Mouse (Mus musculus) ES-Bruce4 (cell line): Measurements from ENCODE around the gene 0610030E20Rik. TPM values are rescaled to one million over a fixed set of nuclear protein-coding genes. Genes with fewer than 3 reads are reported as not detected.
A peak's percentile ranks its signal among the peaks of the same experiment; 100 is the strongest.

Experiments
- H3K27ac ChIP-seq: 2 replicates; pipeline ENCODE4 v1.5.1; 2012; ENCODE audit warnings: low read length, inconsistent platforms; ENCODE audit not compliant: insufficient read depth
- H3K27me3 ChIP-seq: 2 replicates; pipeline ENCODE4 v1.6.1; 2012; ENCODE audit warnings: mild to moderate bottlenecking, low read length, inconsistent platforms; ENCODE audit not compliant: control insufficient read depth, poor library complexity, insufficient read depth, severe bottlenecking
- H3K36me3 ChIP-seq: 2 replicates; pipeline ENCODE4 v1.6.1; 2012; ENCODE audit warnings: inconsistent platforms, mild to moderate bottlenecking, low read length, moderate library complexity; ENCODE audit not compliant: control insufficient read depth, poor library complexity, insufficient read depth, severe bottlenecking
- H3K4me1 ChIP-seq: one replicate; pipeline ENCODE4 v1.8.1; 2011; ENCODE audit warnings: low read length; ENCODE audit not compliant: control insufficient read depth, insufficient read depth
- H3K4me3 ChIP-seq: 2 replicates; pipeline ENCODE4 v1.5.1; 2011; ENCODE audit warnings: low read depth, mild to moderate bottlenecking, low read length
- H3K9ac ChIP-seq: 2 replicates; pipeline ENCODE4 v1.6.1; 2012; ENCODE audit warnings: low read depth, mild to moderate bottlenecking, inconsistent platforms; ENCODE audit not compliant: poor library complexity, severe bottlenecking
- H3K9me3 ChIP-seq: replicated peaks from 2 replicates; pipeline ENCODE4 v1.6.1; 2012; ENCODE audit warnings: mild to moderate bottlenecking, low read length, inconsistent platforms; ENCODE audit not compliant: control insufficient read depth, poor library complexity, insufficient read depth, severe bottlenecking
- CTCF ChIP-seq: IDR thresholded peaks from one replicate; pipeline ENCODE4 v1.8.1; 2011; ENCODE audit warnings: low read depth, low read length
- EP300 ChIP-seq: IDR thresholded peaks from 2 replicates; pipeline ENCODE4 v1.6.1; 2011; ENCODE audit warnings: low read depth, low read length; ENCODE audit not compliant: insufficient read depth
- POLR2A ChIP-seq: IDR thresholded peaks from one replicate; pipeline ENCODE4 v1.8.1; 2011; ENCODE audit warnings: low read length; ENCODE audit not compliant: insufficient read depth
- polyA plus RNA-seq: library from polyadenylated mRNA; stranded (reverse); fragments of >200 nt; gene quantifications from 2 replicates; pipeline ENCODE4 v1.2.4, GENCODE M21; 2011; ENCODE audit warnings: low read depth; ENCODE audit not compliant: missing spikeins, insufficient read depth, insufficient read length

The 0610030E20Rik gene
- polyA plus RNA-seq, 1 experiment = 18.4 TPM

DNA sequence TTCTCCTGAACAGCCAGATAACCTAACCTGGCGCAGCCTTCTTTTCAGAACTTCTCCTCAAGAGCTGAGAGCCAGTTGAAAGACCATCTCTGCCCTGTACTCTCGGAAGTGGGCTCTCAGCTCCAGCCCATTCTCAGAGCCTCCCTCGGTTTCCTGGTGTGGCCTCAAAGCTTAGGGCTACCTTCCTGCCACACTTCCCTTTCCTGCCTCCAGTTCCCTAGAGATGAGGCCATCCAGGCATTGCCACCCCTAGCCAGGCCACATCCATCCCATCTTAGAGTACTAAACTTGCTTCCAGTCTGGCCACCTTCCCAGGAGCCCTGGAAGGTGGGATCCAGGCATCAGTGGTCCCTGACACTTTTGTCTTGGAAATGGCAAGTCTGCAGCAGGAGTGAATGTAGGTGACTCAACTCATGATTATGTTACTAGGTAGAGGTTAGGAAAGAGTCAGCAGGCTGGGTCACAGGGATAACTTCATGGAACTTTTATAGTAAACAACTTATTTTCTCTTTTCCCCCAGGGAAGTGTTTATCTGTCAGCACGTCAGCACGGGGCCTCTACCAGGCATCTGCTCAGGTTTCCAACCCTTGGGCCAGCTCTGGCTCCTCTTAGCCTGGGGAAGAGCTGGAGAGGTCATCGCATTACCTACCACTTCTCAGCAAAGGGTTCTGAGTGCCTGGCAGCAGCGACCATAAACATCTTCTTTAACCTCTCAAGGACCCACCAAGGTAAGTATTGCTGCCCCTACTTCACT is 32.4 kb downstream of the 0610030E20Rik start:
- no peak for TF ChIP-seq EP300
- TF ChIP-seq POLR2A = no peak
- TF ChIP-seq CTCF = no peak
- no peak overlapping the region for H3K27ac ChIP-seq
- no peaks in the 10 kb centered on the region for H3K9me3 ChIP-seq
- H3K27me3 ChIP-seq = no peaks in the 10 kb centered on the region
- H3K4me1 ChIP-seq = no peaks in the 10 kb centered on the region
- no peaks in the 10 kb centered on the region for H3K36me3 ChIP-seq
- H3K9ac ChIP-seq = peak overlapping the region; percentile 44
- peak overlapping the region; percentile 58 for H3K4me3 ChIP-seq

DNA sequence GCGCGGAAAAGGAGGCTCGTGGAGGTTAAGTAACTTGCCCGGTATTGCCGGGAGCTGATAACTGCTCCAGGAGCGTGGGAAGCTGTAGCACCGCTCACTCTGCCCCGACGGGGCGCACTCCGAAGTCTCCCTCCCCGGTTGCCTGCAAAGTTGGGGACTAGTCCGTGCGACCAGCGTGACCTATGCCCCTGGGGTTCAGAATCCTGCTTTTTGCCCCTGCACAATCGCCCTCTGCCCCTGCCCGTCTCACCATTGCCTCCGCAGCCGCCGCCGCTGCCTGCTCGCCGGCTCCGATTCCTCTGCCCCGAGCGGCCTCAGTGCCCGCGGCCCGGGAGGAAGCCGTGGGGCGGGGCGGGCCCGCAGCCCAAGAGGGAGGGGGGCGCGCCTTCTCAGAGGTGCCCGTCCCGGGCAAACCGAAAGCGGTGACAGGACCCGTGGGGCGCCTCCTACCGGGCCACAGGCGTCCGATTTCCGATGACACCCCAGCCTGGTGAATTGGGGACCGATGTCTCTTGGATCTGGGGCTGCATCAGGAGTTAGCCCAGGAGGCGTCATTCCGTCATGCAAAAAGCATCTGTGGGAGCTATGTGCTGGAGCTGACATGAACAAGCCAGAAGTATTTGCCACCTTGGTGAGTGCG is 33.1 kb downstream of the 0610030E20Rik start, which contains the start of gene Vamp5:
Gene Vamp5, minus strand, starts transcription at position 338 of the 640 bp plus-strand sequence.
- no peaks in the 10 kb centered on the region for H3K36me3 ChIP-seq
- no peaks in the 10 kb centered on the region for H3K4me1 ChIP-seq
- TF ChIP-seq EP300 (no peak), CTCF (peak; percentile 26), POLR2A (no peak)
- H3K27me3 ChIP-seq = no peaks in the 10 kb centered on the region
- H3K4me3 ChIP-seq = peak within 1 kb of the TSS; percentile 58
- H3K9ac ChIP-seq = peak within 1 kb of the TSS; percentile 44
- no peak within 1 kb of the TSS for H3K27ac ChIP-seq
- no peaks in the 10 kb centered on the region for H3K9me3 ChIP-seq

DNA sequence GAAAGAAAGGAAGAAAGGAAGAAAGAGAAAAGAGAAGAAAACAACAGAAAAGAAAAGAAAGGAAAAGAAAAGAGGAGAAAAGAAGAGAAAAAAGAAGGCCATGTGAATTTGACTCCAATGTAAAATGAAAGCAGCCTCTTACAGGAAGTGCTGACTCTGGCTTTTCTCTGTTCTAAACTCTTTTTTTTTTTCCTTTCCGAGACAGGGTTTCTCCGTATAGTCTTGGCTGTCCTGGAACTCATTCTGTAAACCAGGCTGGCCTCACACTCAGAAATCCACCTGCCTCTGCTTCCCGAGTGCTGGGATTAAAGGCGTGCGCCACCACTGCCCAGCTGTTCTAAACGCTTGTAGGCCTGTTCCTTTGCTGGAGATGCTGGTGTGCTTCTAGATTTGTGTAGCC is 35.4 kb downstream of the 0610030E20Rik start:
- Histone ChIP-seq H3K4me3 (no peak overlapping the region), H3K36me3 (no peaks in the 10 kb centered on the region), H3K9ac (no peak overlapping the region), H3K27me3 (no peaks in the 10 kb centered on the region), H3K4me1 (no peaks in the 10 kb centered on the region), H3K9me3 (no peaks in the 10 kb centered on the region), H3K27ac (no peak overlapping the region)
- no peak for TF ChIP-seq CTCF
- no peak for TF ChIP-seq POLR2A

DNA sequence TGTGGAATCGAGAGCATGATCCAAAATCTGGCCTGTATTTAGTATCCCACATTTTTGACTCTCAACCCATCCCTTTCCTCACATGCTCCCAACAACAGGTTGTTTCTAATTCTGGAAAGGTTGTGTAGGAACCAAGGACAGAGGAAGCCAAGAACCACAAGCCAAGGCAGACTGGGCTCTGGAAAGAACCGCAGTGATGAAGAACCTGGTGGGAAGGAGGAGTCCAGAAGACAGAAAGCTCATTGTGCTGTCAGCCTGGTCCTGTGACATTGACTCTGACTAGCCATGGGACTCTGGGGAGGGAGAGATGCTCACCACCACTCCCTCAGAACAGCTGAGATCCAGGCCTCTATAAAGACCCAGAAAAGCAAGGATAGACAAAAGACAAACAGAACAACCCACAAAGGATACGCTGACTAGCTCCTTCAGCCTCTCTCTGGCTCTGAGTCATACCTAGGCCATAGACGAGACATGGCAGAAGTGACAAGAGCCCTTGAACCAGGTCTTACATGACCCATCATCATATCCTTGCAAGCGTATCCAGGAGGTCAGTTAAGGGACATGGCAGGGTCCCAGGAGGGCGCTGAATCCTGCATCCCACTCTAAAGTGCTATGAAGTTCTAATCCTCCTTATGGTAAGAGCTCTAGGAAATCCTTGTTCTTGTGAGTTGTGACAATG is 36.2 kb downstream of the 0610030E20Rik start:
- no peak overlapping the region for H3K27ac ChIP-seq
- H3K27me3 ChIP-seq = no peaks in the 10 kb centered on the region
- no peak overlapping the region for H3K9ac ChIP-seq
- no peaks in the 10 kb centered on the region for H3K9me3 ChIP-seq
- no peak for TF ChIP-seq POLR2A
- TF ChIP-seq EP300 = no peak
- TF ChIP-seq CTCF = no peak
- H3K4me3 ChIP-seq = no peak overlapping the region
- H3K36me3 ChIP-seq = no peaks in the 10 kb centered on the region
- H3K4me1 ChIP-seq = no peaks in the 10 kb centered on the region

DNA sequence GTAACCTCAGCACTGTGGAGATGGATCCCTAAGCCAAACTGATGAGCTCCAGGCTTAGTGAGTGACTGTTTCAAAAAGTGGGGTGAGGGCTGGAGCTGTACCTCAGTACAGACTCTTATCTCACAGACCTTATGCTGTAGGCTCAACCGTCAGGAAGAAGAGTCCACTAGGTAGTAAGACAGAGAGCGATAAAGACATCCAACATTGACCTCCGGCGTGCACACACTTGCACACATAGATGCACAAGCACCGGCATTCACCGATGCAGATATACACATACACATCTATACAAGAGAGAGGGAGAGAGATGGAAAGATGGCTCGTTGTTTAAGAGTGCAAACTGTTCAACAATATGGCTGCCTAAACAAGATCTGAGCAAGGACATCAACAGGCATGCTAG is 36.8 kb downstream of the 0610030E20Rik start:
- no peaks in the 10 kb centered on the region for H3K9me3 ChIP-seq
- no peaks in the 10 kb centered on the region for H3K36me3 ChIP-seq
- no peak overlapping the region for H3K4me3 ChIP-seq
- TF ChIP-seq CTCF (no peak), EP300 (no peak), POLR2A (no peak)
- no peak overlapping the region for H3K27ac ChIP-seq
- no peaks in the 10 kb centered on the region for H3K4me1 ChIP-seq
- no peak overlapping the region for H3K9ac ChIP-seq
- H3K27me3 ChIP-seq = no peaks in the 10 kb centered on the region

DNA sequence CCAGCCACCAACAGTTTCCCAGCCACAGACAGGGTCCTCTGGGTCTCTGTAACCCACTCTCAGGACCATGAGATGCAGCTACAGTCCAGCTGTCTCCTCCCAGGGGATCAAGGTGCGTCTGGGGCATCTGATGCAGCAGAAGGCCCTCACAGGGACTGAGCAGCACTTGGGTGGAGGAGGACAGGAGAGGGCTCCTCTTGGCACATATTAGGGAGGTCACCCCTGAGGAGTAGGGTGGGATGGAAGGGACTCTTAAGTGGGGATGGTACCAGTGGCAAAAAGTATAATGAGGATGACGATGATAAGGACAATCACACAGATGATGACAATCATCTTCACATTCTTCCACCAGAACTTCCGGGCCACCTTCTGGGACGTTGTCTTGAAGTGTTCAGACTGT is 38.1 kb downstream of the 0610030E20Rik start:
- H3K9me3 ChIP-seq = no peaks in the 10 kb centered on the region

More for the DNA sequence above, 38.1 kb downstream of the 0610030E20Rik start:
- Histone ChIP-seq H3K27me3 (no peaks in the 10 kb centered on the region), H3K4me3 (no peak overlapping the region), H3K36me3 (no peaks in the 10 kb centered on the region), H3K27ac (no peak overlapping the region), H3K9ac (no peak overlapping the region), H3K4me1 (no peaks in the 10 kb centered on the region)
- no peak for TF ChIP-seq POLR2A
- no peak for TF ChIP-seq EP300
- no peak for TF ChIP-seq CTCF
